Mouse (Mus musculus): ENCODE data around the gene Fam122a.

GRCm38 (mm10) chr19:24434291-24434690 lies 42.9 kb downstream of the Fam122a start:
- TF ChIP-seq POLR2AphosphoS5 (IDR thresholded peaks at IDR 0.05; ENCODE audit: insufficient replicate concordance, low read depth, low read length) (no peak), CTCF (IDR thresholded peaks at IDR 0.05; ENCODE audit: low read depth, low read length) (no peak), GATA1 (IDR thresholded peaks at IDR 0.05; ENCODE audit: borderline replicate concordance, low read length) (no peak), GATA2 (IDR thresholded peaks at IDR 0.05; ENCODE audit: borderline replicate concordance, low read depth, low read length) (no peak), TAL1 (conservative IDR thresholded peaks at IDR 0.05; ENCODE audit: low read depth, low read length) (no peak)
